Mouse (Mus musculus): ENCODE results near the gene Zfp654. TPM values are rescaled to one million over a fixed set of nuclear protein-coding genes. Genes with fewer than 3 reads are reported as not detected.

Zfp654 gene
- total and polyA plus RNA-seq, 3 experiments = 6.5 to 22.6 (median 7.1) TPM

- Histone ChIP-seq H3K79me2 (replicated peaks; ENCODE audit: control insufficient read depth, extremely low read depth, insufficient read depth, poor library complexity, severe bottlenecking) (no peaks in the 10 kb centered on the region), H3K36me3 (replicated peaks in 1 of 2; ENCODE audit: control insufficient read depth in 1 of 2, insufficient read depth in 1 of 2, low read length in 1 of 2) (peaks cover 0 to 31% of the 10 kb centered on the region in 2 experiments), H3K4me2 (ENCODE audit: insufficient read depth, low read depth, poor library complexity, severe bottlenecking) (no peak overlapping the region), H3K9ac (ENCODE audit: insufficient read depth, low read depth) (no peak overlapping the region), H3K4me3 (replicated peaks in 1 of 3; ENCODE audit: low read depth in 2 of 3, low read length in 2 of 3, poor library complexity in 1 of 3) (no peak overlapping the region), H3K27me3 (replicated peaks) (no peaks in the 10 kb centered on the region), H3K27ac (ENCODE audit: insufficient read depth, low read depth) (no peak overlapping the region), H3K4me1 (ENCODE audit: control insufficient read depth in 1 of 2, insufficient read depth in 2 of 2) (peaks cover 0 to 4% of the 10 kb centered on the region in 2 experiments; a peak in 1 of 4 replicates), H3K9me3 (replicated peaks; ENCODE audit: low read length) (no peaks in the 10 kb centered on the region)
- in situ Hi-C loops (cut with MboI; ENCODE audit: low pct_ligation_motif_present, low pct_unique_long_range_greater_than_20kb, low sequenced_read_pairs) = no loop called here
- no peak for DNase-seq (ENCODE audit: extremely low read depth)
- TF ChIP-seq POLR2A (IDR thresholded peaks at IDR 0.05; ENCODE audit: low read depth, low read length) = no peak
- no peak for TF ChIP-seq NRF1 (IDR thresholded peaks at IDR 0.05; ENCODE audit: low read depth, low read length)
- TF ChIP-seq E2F4 (IDR thresholded peaks at IDR 0.05; ENCODE audit: insufficient replicate concordance, low read depth, low read length) = no peak
- no peak for TF ChIP-seq USF1 (IDR thresholded peaks at IDR 0.05; ENCODE audit: low read depth, low read length)
- TF ChIP-seq NELFE (IDR thresholded peaks at IDR 0.05; ENCODE audit: low read depth, low read length) = no peak
- no peak for TF ChIP-seq POLR2AphosphoS2 (IDR thresholded peaks at IDR 0.05; ENCODE audit: low read depth, low read length)
- no peak for TF ChIP-seq MAFK (IDR thresholded peaks at IDR 0.05; ENCODE audit: insufficient replicate concordance, low read length)
- TF ChIP-seq BHLHE40 (IDR thresholded peaks at IDR 0.05; ENCODE audit: low read depth, low read length) = no peak
- TF ChIP-seq MAX (IDR thresholded peaks at IDR 0.05; ENCODE audit: low read length) = no peak
- no peak for TF ChIP-seq KAT2A (IDR thresholded peaks at IDR 0.05; ENCODE audit: insufficient replicate concordance, low read length)
- no peak for TF ChIP-seq ZC3H11A (IDR thresholded peaks at IDR 0.05; ENCODE audit: low read depth, low read length)
- TF ChIP-seq USF2 (conservative IDR thresholded peaks at IDR 0.05; ENCODE audit: low read depth, low read length) = no peak
- no peak for TF ChIP-seq MAZ (IDR thresholded peaks at IDR 0.05; ENCODE audit: low read depth, low read length)
- TF ChIP-seq CHD1 (IDR thresholded peaks at IDR 0.05; ENCODE audit: low read depth, low read length) = no peak
- TF ChIP-seq MYC (IDR thresholded peaks at IDR 0.05; ENCODE audit: low read depth, low read length) = no peak
- TF ChIP-seq ZNF384 (IDR thresholded peaks at IDR 0.05; ENCODE audit: low read depth, low read length) = no peak
- no peak for TF ChIP-seq RAD21 (IDR thresholded peaks at IDR 0.05; ENCODE audit: low read depth, low read length)
- dilution Hi-C loops (cut with MboI; ENCODE audit: extremely low pct_ligation_motif_present, extremely low pct_unique_long_range_greater_than_20kb, low sequenced_read_pairs) = no loop called here
These were observed 34.2 kb downstream of the Zfp654 start for GRCm38 (mm10) chr16:64817094-64817765.

- peaks cover 7 to 27% of the 10 kb centered on the region in 2 experiments for H3K36me3 ChIP-seq (replicated peaks in 1 of 2; ENCODE audit: control insufficient read depth in 1 of 2, insufficient read depth in 1 of 2, low read length in 1 of 2)
- H3K27ac ChIP-seq (ENCODE audit: insufficient read depth, low read depth) = no peak overlapping the region
- TF ChIP-seq USF2 (conservative IDR thresholded peaks at IDR 0.05; ENCODE audit: low read depth, low read length) (no peak), UBTF (IDR thresholded peaks at IDR 0.05; ENCODE audit: low read depth, low read length) (no peak), IRF4 (IDR thresholded peaks at IDR 0.05; ENCODE audit: low read depth, low read length) (no peak), POLR2AphosphoS2 (IDR thresholded peaks at IDR 0.05; ENCODE audit: low read depth, low read length) (no peak), ZC3H11A (IDR thresholded peaks at IDR 0.05; ENCODE audit: low read depth, low read length) (no peak), BHLHE40 (IDR thresholded peaks at IDR 0.05; ENCODE audit: low read depth, low read length) (no peak), HCFC1 (IDR thresholded peaks at IDR 0.05; ENCODE audit: low read depth, low read length) (no peak), KAT2A (IDR thresholded peaks at IDR 0.05; ENCODE audit: insufficient replicate concordance, low read length) (no peak), MXI1 (IDR thresholded peaks at IDR 0.05; ENCODE audit: low read depth, low read length) (no peak), ELF1 (IDR thresholded peaks at IDR 0.05; ENCODE audit: low read depth, low read length) (no peak), NELFE (IDR thresholded peaks at IDR 0.05; ENCODE audit: low read depth, low read length) (no peak), TCF12 (IDR thresholded peaks at IDR 0.05; ENCODE audit: low read depth, low read length) (no peak), ZKSCAN1 (IDR thresholded peaks at IDR 0.05; ENCODE audit: borderline replicate concordance, low read depth, low read length) (no peak), RCOR1 (conservative IDR thresholded peaks at IDR 0.05; ENCODE audit: low read depth, low read length) (no peak), ETS1 (conservative IDR thresholded peaks at IDR 0.05; ENCODE audit: low read depth, low read length) (no peak), POLR2A (IDR thresholded peaks at IDR 0.05; ENCODE audit: low read depth, low read length) (no peak)
- H3K27me3 ChIP-seq (replicated peaks) = no peaks in the 10 kb centered on the region
- no peak overlapping the region for H3K4me3 ChIP-seq (replicated peaks in 1 of 3; ENCODE audit: low read depth in 2 of 3, low read length in 2 of 3, poor library complexity in 1 of 3)
- DNase-seq (ENCODE audit: extremely low read depth) = no peak
- no peak overlapping the region for H3K9ac ChIP-seq (ENCODE audit: insufficient read depth, low read depth)
- peaks cover 3 to 7% of the 10 kb centered on the region in 2 experiments; a peak in 3 of 4 replicates for H3K4me1 ChIP-seq (ENCODE audit: control insufficient read depth in 1 of 2, insufficient read depth in 2 of 2)
- H3K9me3 ChIP-seq (replicated peaks; ENCODE audit: low read length) = no peaks in the 10 kb centered on the region
- in situ Hi-C loops (cut with MboI; ENCODE audit: low pct_ligation_motif_present, low pct_unique_long_range_greater_than_20kb, low sequenced_read_pairs) = no loop called here
- H3K4me2 ChIP-seq (ENCODE audit: insufficient read depth, low read depth, poor library complexity, severe bottlenecking) = no peak overlapping the region
- H3K79me2 ChIP-seq (replicated peaks; ENCODE audit: control insufficient read depth, extremely low read depth, insufficient read depth, poor library complexity, severe bottlenecking) = no peaks in the 10 kb centered on the region
- dilution Hi-C loops (cut with MboI; ENCODE audit: extremely low pct_ligation_motif_present, extremely low pct_unique_long_range_greater_than_20kb, low sequenced_read_pairs) = no loop called here
These were observed 48.4 kb downstream of the Zfp654 start for GRCm38 (mm10) chr16:64803041-64803440.
